Mouse (Mus musculus): ENCODE results near the gene Casc1. TPM values are rescaled to one million over a fixed set of nuclear protein-coding genes. Genes with fewer than 3 reads are reported as not detected.

The Casc1 gene
- 0.12 and 0.13 TPM in 2 replicates for polyA plus RNA-seq (2015; fragmentation: Nextera tagmentation; extraction: Ambion mirVana)

DNA sequence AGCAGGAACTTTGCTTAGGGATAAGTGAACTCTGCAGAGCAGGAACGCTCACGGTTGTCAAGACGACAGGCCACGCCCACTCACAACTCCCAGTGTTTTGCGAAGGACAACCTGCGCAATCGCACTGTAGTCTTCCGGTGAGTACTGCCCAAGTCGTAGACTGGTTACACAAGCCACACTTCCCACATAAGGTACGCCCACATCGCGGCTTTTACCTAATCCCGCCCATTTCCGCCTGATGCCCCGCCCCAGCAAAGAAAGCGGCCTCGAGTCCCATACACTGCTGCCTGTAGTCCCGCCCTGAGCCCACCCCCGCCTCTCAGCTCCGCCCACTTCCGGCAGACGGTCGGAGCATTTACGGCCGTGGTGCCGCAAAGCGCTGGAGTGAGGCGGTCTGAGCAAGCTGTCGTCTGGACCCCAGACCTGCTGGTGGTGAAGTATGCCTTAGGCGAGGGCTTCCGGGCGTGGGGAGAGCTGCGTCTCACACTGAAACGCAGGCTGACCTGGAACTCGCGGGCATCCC lies at the start of gene Casc1, which contains the start of gene Etfrf1:
Casc1 (minus strand) TSS at position 190 of the 523 bp plus-strand sequence.
Etfrf1 (plus strand) TSS at position 319 of the 523 bp plus-strand sequence.
- peaks cover under 1% of the 10 kb centered on the region; the same call in 1 of the 2 replicates for H3K36me3 ChIP-seq (ENCODE audit: control insufficient read depth, insufficient read depth)
- peak within 1 kb of the TSS; percentile 86 for H3K27ac ChIP-seq (ENCODE audit: low read length)
- H3K9ac ChIP-seq (ENCODE audit: low read depth, low read length): peak within 1 kb of the TSS; percentile 89
- 0% methylated on average over 36 of the region's 36 CpGs for WGBS (ENCODE audit: insufficient replicate concordance)
- H3K4me3 ChIP-seq (ENCODE audit: low read depth, low read length): peak within 1 kb of the TSS; percentile 80
- peaks cover 11% of the 10 kb centered on the region for H3K4me1 ChIP-seq (ENCODE audit: control insufficient read depth, low read depth, low read length)
- no peaks in the 10 kb centered on the region for H3K27me3 ChIP-seq (ENCODE audit: control insufficient read depth, insufficient read depth, low read depth, low read length)
- no peaks in the 10 kb centered on the region for H3K9me3 ChIP-seq (replicated peaks; ENCODE audit: control insufficient read depth, low read length)
- H3K4me2 ChIP-seq (ENCODE audit: low read depth, low read length): peak within 1 kb of the TSS; percentile 89
- ATAC-seq (ENCODE audit: low read depth): peak; percentile 99

DNA sequence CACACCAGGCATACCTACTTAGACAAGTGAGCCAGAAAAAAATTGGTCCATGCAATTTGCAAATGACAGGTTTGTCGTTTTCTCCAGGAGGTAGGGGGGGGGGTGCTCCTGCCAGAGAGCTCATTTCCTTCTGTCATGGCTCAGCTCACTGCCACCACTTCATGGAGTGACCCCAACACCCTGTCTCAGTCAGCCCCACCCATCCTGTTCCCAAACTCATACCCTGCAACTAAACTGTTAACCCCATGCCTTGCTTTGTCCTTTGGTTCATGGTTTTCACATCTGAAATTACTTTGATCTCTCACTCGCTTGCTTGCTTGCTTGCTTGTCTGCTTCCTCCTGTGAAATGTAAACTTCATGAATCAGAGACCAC lies 45.9 kb upstream of the Casc1 start:
- no peaks in the 10 kb centered on the region for H3K27me3 ChIP-seq (ENCODE audit: control insufficient read depth, insufficient read depth, low read depth, low read length)
- H3K27ac ChIP-seq (ENCODE audit: low read length): no peak overlapping the region
- H3K9ac ChIP-seq (ENCODE audit: low read depth, low read length): no peak overlapping the region
- 31% methylated on average over 2 of the region's 2 CpGs for WGBS (ENCODE audit: insufficient replicate concordance)
- no peaks in the 10 kb centered on the region for H3K9me3 ChIP-seq (replicated peaks; ENCODE audit: control insufficient read depth, low read length)
- no peaks in the 10 kb centered on the region for H3K4me1 ChIP-seq (ENCODE audit: control insufficient read depth, low read depth, low read length)
- no peak overlapping the region for H3K4me2 ChIP-seq (ENCODE audit: low read depth, low read length)
- no peak overlapping the region for H3K4me3 ChIP-seq (ENCODE audit: low read depth, low read length)
- ATAC-seq (ENCODE audit: low read depth): no peak
- no peaks in the 10 kb centered on the region for H3K36me3 ChIP-seq (ENCODE audit: control insufficient read depth, insufficient read depth)

GRCm38 (mm10) chr6:145255952-145256700 lies 45.3 kb upstream of the Casc1 start:
- no peak overlapping the region for H3K4me2 ChIP-seq (ENCODE audit: low read depth, low read length)
- peaks cover 1% of the 10 kb centered on the region for H3K4me1 ChIP-seq (ENCODE audit: control insufficient read depth, low read depth, low read length)
- no peak overlapping the region for H3K4me3 ChIP-seq (ENCODE audit: low read depth, low read length)
- H3K9me3 ChIP-seq (replicated peaks; ENCODE audit: control insufficient read depth, low read length): no peaks in the 10 kb centered on the region
- no peaks in the 10 kb centered on the region for H3K36me3 ChIP-seq (ENCODE audit: control insufficient read depth, insufficient read depth)
- ATAC-seq (ENCODE audit: low read depth): no peak; the same call in 1 of the 2 replicates
- 66% methylated on average over 13 of the region's 13 CpGs for WGBS (ENCODE audit: insufficient replicate concordance)
- no peak overlapping the region for H3K27ac ChIP-seq (ENCODE audit: low read length)
- no peak overlapping the region for H3K9ac ChIP-seq (ENCODE audit: low read depth, low read length)
- no peaks in the 10 kb centered on the region for H3K27me3 ChIP-seq (ENCODE audit: control insufficient read depth, insufficient read depth, low read depth, low read length)

DNA sequence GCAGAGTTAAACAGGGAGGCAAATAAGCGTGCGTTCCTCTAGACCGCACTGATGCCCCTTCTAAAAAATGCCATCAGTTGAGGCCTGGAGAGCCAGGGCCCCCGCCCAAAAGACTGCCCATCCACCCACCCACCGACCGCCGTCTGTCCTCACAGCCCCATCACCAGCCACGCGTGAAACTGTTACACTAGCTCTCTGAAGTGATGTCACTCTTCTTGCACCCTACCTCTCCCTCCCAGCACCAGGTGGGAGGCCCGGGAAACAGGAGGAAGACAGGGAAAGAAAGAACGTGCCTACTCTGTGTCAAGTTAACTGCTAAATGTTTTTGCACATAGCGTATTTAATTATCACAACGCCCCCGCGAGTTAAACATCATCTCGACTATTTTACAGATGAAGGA lies 40.0 kb upstream of the Casc1 start:
- peak overlapping the region; percentile 97 for H3K9ac ChIP-seq (ENCODE audit: low read depth, low read length)
- 18% methylated on average over 16 of the region's 16 CpGs for WGBS (ENCODE audit: insufficient replicate concordance)
- peak overlapping the region; percentile 66; the same call in 1 of the 2 replicates for H3K27ac ChIP-seq (ENCODE audit: low read length)
- 0 out of 2 replicates have a peak, but pooled peaks cover 3% of the 10 kb centered on the region for H3K27me3 ChIP-seq (ENCODE audit: control insufficient read depth, insufficient read depth, low read depth, low read length)
- H3K36me3 ChIP-seq (ENCODE audit: control insufficient read depth, insufficient read depth): peaks cover 7% of the 10 kb centered on the region
- peak overlapping the region; percentile 93 for H3K4me3 ChIP-seq (ENCODE audit: low read depth, low read length)
- H3K9me3 ChIP-seq (replicated peaks; ENCODE audit: control insufficient read depth, low read length): no peaks in the 10 kb centered on the region
- peaks cover 18% of the 10 kb centered on the region for H3K4me1 ChIP-seq (ENCODE audit: control insufficient read depth, low read depth, low read length)
- no peak for ATAC-seq (ENCODE audit: low read depth)
- peak overlapping the region; percentile 98 for H3K4me2 ChIP-seq (ENCODE audit: low read depth, low read length)

DNA sequence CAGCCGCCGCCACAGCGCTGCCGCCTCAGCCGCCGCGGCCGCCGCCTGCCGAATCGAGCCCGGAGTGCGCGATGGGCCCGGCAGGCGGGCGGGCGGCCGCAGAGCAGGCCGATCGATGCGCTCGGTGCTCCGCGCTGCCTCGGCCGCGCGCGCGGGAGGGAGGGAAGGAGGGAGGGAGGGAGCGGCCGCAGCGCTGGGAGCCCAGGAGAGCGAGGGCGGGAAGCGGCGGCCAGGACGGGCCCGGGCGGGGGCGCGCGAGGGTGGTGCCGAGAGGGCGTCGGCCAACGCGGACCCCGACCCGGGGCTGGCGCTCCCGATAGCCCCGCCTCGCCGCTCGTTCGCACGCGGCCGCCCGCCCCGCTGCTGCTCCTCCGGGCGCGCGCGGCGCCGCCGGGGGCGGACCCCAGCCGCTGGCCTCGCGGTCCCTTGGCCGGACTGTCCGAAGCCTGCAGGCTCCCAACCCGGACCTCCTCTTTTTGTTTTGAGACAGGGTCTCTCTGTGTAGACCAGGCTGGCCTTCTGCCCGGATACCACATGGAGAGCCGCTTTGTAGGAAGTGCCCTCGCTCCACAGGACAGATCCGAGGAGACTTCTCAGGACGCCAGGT lies 39.5 kb upstream of the Casc1 start, which contains the start of gene Kras:
Kras (minus strand) TSS at position 55 of the 607 bp plus-strand sequence.
- WGBS (ENCODE audit: insufficient replicate concordance): 0% methylated on average over 68 of the region's 83 CpGs
- H3K9me3 ChIP-seq (replicated peaks; ENCODE audit: control insufficient read depth, low read length): no peaks in the 10 kb centered on the region

GRCm38 (mm10) chr6:145249291-145250184 lies 38.7 kb upstream of the Casc1 start:
- Histone ChIP-seq H3K27me3 (ENCODE audit: control insufficient read depth, insufficient read depth, low read depth, low read length) (0 out of 2 replicates have a peak, but pooled peaks cover 3% of the 10 kb centered on the region), H3K9ac (ENCODE audit: low read depth, low read length) (peak overlapping the region; percentile 97), H3K4me1 (ENCODE audit: control insufficient read depth, low read depth, low read length) (peaks cover 18% of the 10 kb centered on the region), H3K36me3 (ENCODE audit: control insufficient read depth, insufficient read depth) (peaks cover 11% of the 10 kb centered on the region), H3K27ac (ENCODE audit: low read length) (peak overlapping the region; percentile 85), H3K9me3 (replicated peaks; ENCODE audit: control insufficient read depth, low read length) (no peaks in the 10 kb centered on the region), H3K4me2 (ENCODE audit: low read depth, low read length) (peak overlapping the region; percentile 98), H3K4me3 (ENCODE audit: low read depth, low read length) (peak overlapping the region; percentile 93)
- peak; percentile 72 for ATAC-seq (ENCODE audit: low read depth)
- under 1% methylated on average over 93 of the region's 124 CpGs for WGBS (ENCODE audit: insufficient replicate concordance)

More for the DNA sequence above, 39.5 kb upstream of the Casc1 start, which contains the start of gene Kras:
- Histone ChIP-seq H3K9ac (ENCODE audit: low read depth, low read length) (peak within 1 kb of the TSS; percentile 97), H3K4me3 (ENCODE audit: low read depth, low read length) (peak within 1 kb of the TSS; percentile 93), H3K36me3 (ENCODE audit: control insufficient read depth, insufficient read depth) (peaks cover 11% of the 10 kb centered on the region), H3K4me2 (ENCODE audit: low read depth, low read length) (peak within 1 kb of the TSS; percentile 98), H3K27me3 (ENCODE audit: control insufficient read depth, insufficient read depth, low read depth, low read length) (0 out of 2 replicates have a peak, but pooled peaks cover 3% of the 10 kb centered on the region), H3K4me1 (ENCODE audit: control insufficient read depth, low read depth, low read length) (peaks cover 18% of the 10 kb centered on the region), H3K27ac (ENCODE audit: low read length) (peak within 1 kb of the TSS; percentile 85)
- ATAC-seq (ENCODE audit: low read depth): peak; percentile 90

- 0 out of 2 replicates have a peak, but pooled peaks cover 3% of the 10 kb centered on the region for H3K27me3 ChIP-seq (ENCODE audit: control insufficient read depth, insufficient read depth, low read depth, low read length)
- H3K27ac ChIP-seq (ENCODE audit: low read length): no peak overlapping the region
- H3K4me2 ChIP-seq (ENCODE audit: low read depth, low read length): peak overlapping the region; percentile 51
- ATAC-seq (ENCODE audit: low read depth): no peak
- peaks cover 21% of the 10 kb centered on the region for H3K4me1 ChIP-seq (ENCODE audit: control insufficient read depth, low read depth, low read length)
- H3K4me3 ChIP-seq (ENCODE audit: low read depth, low read length): peak overlapping the region; percentile 37
- H3K36me3 ChIP-seq (ENCODE audit: control insufficient read depth, insufficient read depth): peaks cover 11% of the 10 kb centered on the region
- WGBS (ENCODE audit: insufficient replicate concordance): 64% methylated on average over 3 of the region's 3 CpGs
- H3K9ac ChIP-seq (ENCODE audit: low read depth, low read length): no peak overlapping the region
- H3K9me3 ChIP-seq (replicated peaks; ENCODE audit: control insufficient read depth, low read length): no peaks in the 10 kb centered on the region
These were observed 37.1 kb upstream of the Casc1 start for GRCm38 (mm10) chr6:145247886-145248285.

- no peak for ATAC-seq (ENCODE audit: low read depth)
- 86% methylated on average over 5 of the region's 5 CpGs for WGBS (ENCODE audit: insufficient replicate concordance)
- H3K9ac ChIP-seq (ENCODE audit: low read depth, low read length): no peak overlapping the region
- H3K36me3 ChIP-seq (ENCODE audit: control insufficient read depth, insufficient read depth): peaks cover 11% of the 10 kb centered on the region
- peaks cover 21% of the 10 kb centered on the region for H3K4me1 ChIP-seq (ENCODE audit: control insufficient read depth, low read depth, low read length)
- no peaks in the 10 kb centered on the region for H3K9me3 ChIP-seq (replicated peaks; ENCODE audit: control insufficient read depth, low read length)
- no peak overlapping the region for H3K4me3 ChIP-seq (ENCODE audit: low read depth, low read length)
- H3K27me3 ChIP-seq (ENCODE audit: control insufficient read depth, insufficient read depth, low read depth, low read length): 0 out of 2 replicates have a peak, but pooled peaks cover 3% of the 10 kb centered on the region
- no peak overlapping the region for H3K27ac ChIP-seq (ENCODE audit: low read length)
- H3K4me2 ChIP-seq (ENCODE audit: low read depth, low read length): no peak overlapping the region
These were observed 36.0 kb upstream of the Casc1 start for GRCm38 (mm10) chr6:145246841-145247240.

Data from liver, embryonic 16.5 days (tissue).